Mouse (Mus musculus) adrenal gland, postnatal 36 days (tissue): ENCODE measurements around the gene Ywhag. TPM values are rescaled to one million over a fixed set of nuclear protein-coding genes. Genes with fewer than 3 reads are reported as not detected.

ENCODE experiments used
- DNase-seq, 2 experiments: peaks; one replicate each; pipeline ENCODE4 v3.0.0; 2021; ENCODE audit warnings: mixed read lengths in 1 of 2
- long read RNA-seq, 2 experiments: library from polyadenylated mRNA; stranded (forward); transcript quantifications; one replicate each; pipeline ENCODE4 v2.0.0; 2021; ENCODE audit warnings: borderline sequencing depth in 2 of 2
- total RNA-seq, 2 experiments: library from RNA; stranded (reverse); gene quantifications; 2 replicates each; pipeline ENCODE4 v1.2.3; 2021

The Ywhag gene
- total RNA-seq, result 100 to 1,000 TPM; 499 to 690 TPM
- long read RNA-seq, experiment 1, transcript Ywhag-201 (2 exons, 3,520 nt), result major isoform, 153 of 327 reads
- long read RNA-seq, experiment 1, partial matches to known transcripts, result 171 of 327 reads
- long read RNA-seq, experiment 1, other reads (novel, unspliced or antisense), result 1 of 327 reads
- long read RNA-seq, experiment 2, transcript Ywhag-201 (2 exons, 3,520 nt), result major isoform, 88 of 137 reads
- long read RNA-seq, experiment 2, partial matches to known transcripts, result 0 of 137 reads
- long read RNA-seq, experiment 2, other reads (novel, unspliced or antisense), result 47 of 137 reads

DNA sequence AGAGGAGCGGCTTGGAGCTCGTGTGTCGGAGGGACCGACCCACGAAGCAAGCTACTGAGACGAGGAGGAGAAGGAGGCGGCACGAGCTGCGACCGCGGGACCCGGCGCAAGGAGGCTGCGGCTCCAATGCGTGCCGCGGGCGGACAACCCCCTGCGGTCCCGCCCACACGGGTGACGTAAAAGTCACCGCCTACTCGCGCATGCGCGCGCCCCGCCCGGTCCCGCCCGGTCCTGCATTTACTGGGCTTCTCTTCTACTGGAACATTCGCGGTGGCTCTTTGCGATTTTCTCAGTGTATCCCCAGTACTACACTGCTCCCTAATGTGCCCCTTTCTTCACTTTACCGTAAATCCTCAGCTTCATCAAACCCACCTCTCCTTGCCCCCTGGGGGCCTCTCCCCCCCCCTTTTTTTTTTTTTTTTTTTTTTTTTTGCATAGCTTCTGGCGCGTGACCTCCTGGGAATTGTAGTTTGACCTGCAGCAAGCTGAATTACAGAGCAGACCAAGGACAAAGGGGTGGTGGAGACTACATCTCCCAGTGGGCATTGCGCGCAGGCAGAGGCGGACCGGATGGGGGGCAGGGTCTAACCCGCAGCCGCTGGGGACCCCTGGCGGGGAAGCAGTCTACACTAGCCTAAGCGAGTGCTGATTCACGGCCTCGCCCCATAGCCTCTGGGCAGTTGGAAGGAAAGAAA is at the start of gene Ywhag:
TSS of gene Ywhag (minus strand) at position 136 of the 695 bp plus-strand sequence.
- DNase-seq, result peak; percentile 98 to 99

DNA sequence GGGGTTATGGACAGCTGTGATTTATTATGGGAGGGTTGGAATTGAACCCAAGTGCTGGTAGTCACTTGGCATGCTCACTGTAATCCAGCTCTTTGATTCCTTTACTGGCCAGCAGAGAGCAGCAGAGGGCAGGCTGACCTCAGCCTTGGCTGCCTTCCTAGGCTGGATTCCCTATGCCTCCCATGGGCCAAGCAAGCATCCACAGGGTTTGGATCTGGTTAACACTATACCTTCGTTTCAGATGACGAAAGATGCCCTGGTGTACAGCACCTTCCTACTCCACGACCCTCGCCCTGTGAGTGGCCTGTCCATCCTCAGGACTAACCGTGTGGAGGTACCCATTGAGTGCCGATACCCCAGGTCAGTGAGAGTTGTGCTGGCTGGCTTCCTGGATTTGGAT is 48.0 kb upstream of the Ywhag start:
- DNase-seq, result peak; percentile 65 to 76

- DNase-seq, result no peak
Observed at GRCm38 (mm10) chr5:135979904-135980303, 45.5 kb upstream of the Ywhag start, which contains the start of gene Zp3. Gene Zp3, plus strand, starts transcription at chr5:135980099.

DNA sequence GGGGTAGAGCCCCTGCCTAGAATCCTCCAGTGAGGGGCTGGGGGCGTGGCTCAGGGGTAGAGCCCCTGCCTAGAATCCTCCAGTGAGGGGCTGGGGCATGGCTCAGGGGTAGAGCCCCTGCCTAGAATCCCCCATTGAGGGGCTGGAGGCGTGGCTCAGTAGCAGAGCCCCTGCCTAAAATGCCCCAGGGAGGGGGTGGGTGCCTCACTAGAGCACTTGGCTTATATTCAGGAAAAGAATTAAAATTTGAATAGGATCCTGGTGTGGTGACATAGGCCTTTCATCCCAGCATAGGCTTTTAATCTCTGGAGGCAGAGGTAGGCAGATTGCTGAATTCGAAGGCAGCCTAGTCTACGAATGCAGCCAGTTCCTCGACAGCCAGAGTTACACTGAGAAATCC is 45.0 kb upstream of the Ywhag start:
- DNase-seq, result no peak

GRCm38 (mm10) chr5:135975893-135976668 is 41.7 kb upstream of the Ywhag start:
- peak; percentile 54 to 61 for DNase-seq

DNA sequence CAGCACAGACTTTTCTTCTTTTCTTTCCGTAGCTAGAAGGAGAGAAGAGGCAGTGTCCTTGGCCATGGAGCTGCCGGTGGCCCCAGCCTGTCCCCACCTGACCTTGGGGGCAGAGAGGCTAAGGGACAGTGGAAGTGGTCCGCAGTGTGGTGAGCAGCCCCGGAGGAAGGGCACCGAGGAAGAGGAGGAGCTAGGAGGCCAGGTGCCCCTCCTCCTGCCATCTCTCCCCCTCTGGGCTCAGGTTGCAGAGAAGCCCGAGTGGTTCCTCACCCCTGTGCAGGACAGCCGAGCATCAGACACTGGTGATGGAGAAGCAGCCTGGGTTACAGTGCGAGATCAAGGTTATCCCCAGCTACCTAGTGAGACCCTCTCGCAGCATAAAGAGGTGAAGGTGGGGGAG is 39.9 kb upstream of the Ywhag start, which contains the start of gene Ssc4d:
TSS of gene Ssc4d (minus strand) at position 167 of the 400 bp plus-strand sequence.
- DNase-seq, result no peak

DNA sequence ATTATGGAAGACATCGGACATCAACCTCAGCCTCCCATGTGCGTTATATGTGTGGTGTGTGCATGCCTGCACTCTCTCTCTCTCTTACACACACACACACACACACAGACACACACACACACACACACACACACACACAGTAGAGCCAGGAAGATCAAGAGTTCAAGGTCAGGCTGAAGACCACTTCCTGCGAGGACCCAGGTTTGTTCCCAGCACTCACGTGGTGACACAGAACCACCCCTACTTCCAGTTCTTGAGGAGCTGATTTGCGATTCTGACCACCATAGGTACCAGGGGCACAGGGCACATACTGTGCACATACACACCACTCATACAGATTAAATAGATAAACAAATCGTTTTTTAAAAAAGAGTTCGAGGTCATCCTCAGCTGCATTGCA is 37.5 kb upstream of the Ywhag start:
- no peak for DNase-seq

DNA sequence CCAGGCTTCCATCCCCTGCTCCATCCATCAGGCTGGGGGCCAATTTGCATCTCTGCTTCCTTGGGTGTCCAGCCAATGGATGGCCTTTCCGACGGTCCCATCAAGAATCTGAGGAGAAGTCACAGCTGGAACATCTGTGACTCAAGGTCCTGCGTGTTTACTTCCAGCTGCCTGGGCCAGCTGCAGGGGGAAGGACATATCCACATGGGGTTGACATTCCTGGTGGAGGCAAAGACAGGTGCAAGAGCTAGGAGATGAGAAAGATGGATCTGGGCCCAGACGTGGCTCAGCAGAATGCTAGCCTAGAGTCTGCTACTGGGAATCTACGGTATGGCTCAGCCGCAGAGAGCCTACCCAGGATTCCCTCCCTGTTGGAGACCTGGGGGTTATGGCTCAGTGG is 35.8 kb upstream of the Ywhag start:
- DNase-seq, result no peak

DNA sequence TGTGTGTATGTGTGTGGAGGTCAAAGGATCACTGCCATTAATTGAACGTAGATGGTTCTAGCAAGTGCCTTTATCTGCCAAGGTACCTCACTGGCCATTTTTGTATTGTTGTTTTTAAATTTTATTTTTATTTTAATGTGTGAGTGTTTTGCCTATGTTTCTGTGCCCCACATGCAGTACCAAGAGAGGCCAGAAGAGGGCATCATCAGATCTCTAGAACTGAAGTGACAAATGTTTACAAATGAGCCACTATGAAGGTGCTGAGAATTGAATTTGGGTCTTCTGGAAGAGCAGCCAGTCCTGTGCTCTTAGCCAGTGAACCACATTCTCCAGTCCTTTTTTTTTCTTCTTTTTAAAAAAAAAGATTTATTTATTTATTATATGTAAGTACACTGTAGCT is 34.4 kb upstream of the Ywhag start:
- peak; percentile 60 to 68 for DNase-seq

DNA sequence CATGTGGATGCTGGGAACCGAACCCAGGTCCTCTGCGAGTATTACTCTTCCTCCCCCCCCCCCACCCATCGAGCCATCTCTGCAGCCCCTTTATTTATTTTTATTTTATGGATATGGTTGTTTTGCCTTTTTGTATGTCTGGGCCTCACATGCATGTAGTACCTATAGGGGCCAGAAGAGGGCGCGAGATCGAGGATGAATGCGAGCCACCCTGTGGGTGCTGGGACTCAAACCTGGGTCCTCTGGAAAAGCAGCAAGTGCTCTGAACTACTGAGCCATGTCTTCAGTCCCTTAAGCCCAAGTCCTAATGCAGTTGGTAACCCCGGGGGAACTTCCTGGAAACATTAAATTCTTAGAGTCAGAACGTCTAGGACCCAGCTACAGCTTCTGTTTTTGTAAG is 32.5 kb upstream of the Ywhag start:
- DNase-seq, result no peak

DNA sequence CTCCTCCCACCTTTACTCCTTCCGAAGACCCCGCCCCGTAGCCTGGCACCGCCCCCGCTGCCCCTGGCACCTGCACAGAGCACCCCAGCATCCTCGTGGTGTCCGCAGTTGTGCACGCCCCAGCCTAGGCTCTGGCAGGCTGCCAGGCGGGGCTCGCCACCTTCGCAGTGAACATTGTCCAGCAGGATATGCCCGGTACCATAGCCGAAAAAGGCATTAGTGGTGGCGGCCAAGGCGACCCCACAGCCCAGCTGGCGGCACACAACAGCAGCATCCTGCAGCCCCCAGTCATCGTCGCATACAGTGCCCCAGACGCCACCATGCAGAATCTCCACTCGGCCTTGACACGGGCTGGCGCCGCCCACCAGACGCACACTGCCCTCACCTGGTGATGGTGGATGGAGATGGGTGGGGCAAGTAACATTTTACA is 31.1 kb upstream of the Ywhag start:
- peak; percentile 25 to 57 for DNase-seq

- no peak for DNase-seq
Observed at GRCm38 (mm10) chr5:135963280-135963627, 28.8 kb upstream of the Ywhag start.

DNA sequence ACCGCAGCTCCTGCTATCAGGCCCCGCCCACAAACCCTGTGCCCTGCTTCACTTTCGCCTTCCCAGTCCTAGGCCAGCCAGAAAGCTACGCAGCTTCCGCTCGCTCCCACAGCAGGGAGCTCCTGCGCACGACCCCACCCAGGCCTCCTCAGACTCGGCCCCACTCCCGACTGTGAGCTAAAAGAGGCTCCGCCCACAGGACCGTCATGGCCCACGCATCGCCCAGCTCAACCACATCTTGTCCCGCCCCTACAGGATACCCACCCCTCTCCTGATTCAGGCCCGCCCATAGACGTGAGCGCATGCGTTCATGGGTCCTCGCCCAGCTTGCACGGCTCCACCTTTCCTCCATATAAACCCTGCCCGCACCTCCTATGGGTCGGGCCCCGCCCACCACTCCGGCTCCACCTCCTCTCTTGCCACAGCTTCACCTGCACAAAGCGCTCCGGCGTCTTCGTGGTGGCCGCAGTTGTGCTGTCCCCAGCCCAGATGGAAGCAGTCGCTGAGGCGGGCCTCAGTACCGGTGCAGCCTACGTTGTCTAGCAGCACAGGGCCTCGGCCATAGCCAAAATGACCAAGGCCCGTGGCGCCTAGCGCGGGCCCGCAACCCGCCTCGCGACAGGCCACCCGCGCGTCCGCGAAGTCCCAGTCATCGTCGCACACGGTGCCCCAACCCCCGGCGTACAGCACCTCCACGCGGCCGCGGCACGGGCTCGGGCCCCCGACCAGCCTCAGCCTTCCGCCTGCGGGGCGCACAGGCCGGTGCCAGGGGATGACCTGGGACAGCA is 28.3 kb upstream of the Ywhag start:
- peak; percentile 98 to 99 for DNase-seq

DNA sequence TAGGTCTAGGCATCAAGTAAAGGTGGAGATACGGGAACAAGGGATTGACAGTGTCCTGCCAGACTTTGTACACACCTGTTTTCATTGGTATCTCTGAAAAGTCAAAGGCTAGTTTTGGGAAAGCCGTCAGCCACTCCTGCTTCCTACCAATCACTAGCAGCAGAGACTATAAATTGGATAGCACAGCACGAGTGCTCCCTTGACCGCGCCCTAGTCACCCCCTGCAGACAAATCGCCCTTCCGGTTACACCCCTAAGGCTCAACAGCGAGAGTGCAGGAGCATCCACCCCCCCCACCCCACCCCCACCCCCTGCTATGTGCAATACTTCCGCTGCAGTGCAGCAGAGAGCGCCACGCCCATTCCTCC is 27.7 kb upstream of the Ywhag start:
- no peak for DNase-seq

DNA sequence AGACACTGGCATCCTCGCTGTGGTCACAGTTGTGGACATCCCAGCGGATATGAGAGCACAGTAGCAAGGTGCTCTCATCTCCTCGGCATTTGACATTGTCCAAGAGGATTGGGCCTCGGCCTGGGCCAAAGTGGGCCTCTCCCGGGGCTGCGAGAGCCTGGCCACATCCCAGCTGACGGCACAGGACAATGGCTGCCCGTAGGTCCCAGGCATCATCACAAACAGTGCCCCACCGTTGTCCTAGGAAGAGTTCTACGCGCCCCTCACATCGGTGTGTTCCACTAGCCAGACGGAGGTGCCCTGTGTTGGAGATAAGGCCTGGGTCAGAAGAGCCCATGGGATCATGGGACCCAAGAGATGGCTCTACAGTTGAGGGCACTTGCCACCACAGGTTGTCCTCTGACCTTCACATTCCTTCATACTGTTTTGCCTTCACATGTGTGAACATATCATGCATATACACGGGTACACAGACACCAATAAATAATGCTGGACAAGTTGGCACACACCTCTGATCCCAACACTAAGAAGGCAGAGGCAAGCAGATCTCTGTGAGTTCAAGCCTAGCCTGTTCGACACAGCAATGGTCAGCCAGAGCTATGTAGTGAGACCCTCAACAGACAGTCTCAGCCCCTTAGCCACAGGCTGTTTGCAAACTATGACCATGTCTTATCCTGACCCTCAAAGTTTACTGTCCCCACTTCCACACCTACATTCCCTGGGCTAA is 26.7 kb upstream of the Ywhag start:
- DNase-seq, result no peak

GRCm38 (mm10) chr5:135959911-135960310 is 25.5 kb upstream of the Ywhag start:
- no peak for DNase-seq

DNA sequence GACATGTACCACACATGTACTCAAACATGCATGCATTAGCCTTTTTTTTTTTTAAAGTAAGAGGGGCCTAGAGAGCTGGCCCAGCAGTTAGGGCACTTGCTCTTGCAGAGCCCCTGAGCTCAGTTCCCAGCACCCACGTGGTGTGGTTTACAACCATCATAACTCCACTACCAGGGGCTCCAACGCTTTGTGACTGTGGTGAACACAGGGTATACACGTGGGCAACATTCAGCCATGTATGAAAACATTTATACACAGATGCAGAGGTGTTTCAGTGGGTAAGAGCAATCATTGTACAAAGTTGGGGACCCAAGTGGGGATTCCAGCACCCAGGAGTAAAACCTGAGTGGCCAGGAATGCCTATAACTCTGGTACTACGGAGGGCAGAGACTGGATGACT is 24.0 kb upstream of the Ywhag start:
- DNase-seq, result no peak

GRCm38 (mm10) chr5:135957207-135957974 is 23.0 kb upstream of the Ywhag start:
- DNase-seq, result peak; percentile 95

GRCm38 (mm10) chr5:135956300-135957206 is 22.1 kb upstream of the Ywhag start:
- DNase-seq, result no peak

- DNase-seq, result no peak
Observed at GRCm38 (mm10) chr5:135952830-135953229, 18.4 kb upstream of the Ywhag start.
